Mouse (Mus musculus) ES-E14 (cell line): ENCODE results near the gene Rpl18a.

Source experiments
- CHD2 ChIP-seq: IDR thresholded peaks from 2 replicates; pipeline ENCODE4 v1.6.1; 2014; ENCODE audit warnings: mild to moderate bottlenecking, low read depth, low read length, inconsistent platforms
- HCFC1 ChIP-seq: IDR thresholded peaks from 2 replicates; pipeline ENCODE4 v1.6.1; 2012; ENCODE audit warnings: low read length, inconsistent platforms, borderline replicate concordance; ENCODE audit not compliant: insufficient read depth
- MAFK ChIP-seq: IDR thresholded peaks from 2 replicates; pipeline ENCODE4 v1.6.1; 2014; ENCODE audit warnings: mild to moderate bottlenecking, low read depth, low read length, inconsistent platforms; ENCODE audit not compliant: insufficient read depth
- ZNF384 ChIP-seq: IDR thresholded peaks from 2 replicates; pipeline ENCODE4 v1.6.1; 2012; ENCODE audit warnings: low read depth, low read length, inconsistent platforms

DNA sequence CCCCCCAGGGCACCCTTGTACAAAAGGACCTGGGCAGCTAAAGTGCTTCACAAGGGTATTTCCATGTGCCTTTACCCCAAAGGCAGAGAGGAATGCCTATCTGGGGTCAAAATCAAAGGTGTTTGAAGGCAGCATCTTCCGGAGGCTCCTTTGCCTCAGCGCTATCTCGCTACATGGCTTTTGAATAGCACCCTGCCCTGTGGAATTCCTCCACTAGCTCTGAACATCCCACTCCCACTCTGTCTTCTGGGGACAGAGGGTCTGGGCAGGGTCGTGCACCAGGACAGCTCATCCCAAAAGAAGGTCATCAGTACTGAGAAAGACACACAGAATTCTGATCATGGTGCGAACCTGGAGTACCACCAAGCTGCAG, 28.0 kb downstream of the Rpl18a start:
- no peak for TF ChIP-seq MAFK
- no peak for TF ChIP-seq ZNF384
- no peak for TF ChIP-seq HCFC1
- no peak for TF ChIP-seq CHD2
